Mouse (Mus musculus): ENCODE data around the gene Srek1. TPM values are rescaled to one million over a fixed set of nuclear protein-coding genes. Genes with fewer than 3 reads are reported as not detected.

Srek1 gene
- total RNA-seq, 2 experiments from 2014 or later: 52.9 to 56.0 TPM

DNA sequence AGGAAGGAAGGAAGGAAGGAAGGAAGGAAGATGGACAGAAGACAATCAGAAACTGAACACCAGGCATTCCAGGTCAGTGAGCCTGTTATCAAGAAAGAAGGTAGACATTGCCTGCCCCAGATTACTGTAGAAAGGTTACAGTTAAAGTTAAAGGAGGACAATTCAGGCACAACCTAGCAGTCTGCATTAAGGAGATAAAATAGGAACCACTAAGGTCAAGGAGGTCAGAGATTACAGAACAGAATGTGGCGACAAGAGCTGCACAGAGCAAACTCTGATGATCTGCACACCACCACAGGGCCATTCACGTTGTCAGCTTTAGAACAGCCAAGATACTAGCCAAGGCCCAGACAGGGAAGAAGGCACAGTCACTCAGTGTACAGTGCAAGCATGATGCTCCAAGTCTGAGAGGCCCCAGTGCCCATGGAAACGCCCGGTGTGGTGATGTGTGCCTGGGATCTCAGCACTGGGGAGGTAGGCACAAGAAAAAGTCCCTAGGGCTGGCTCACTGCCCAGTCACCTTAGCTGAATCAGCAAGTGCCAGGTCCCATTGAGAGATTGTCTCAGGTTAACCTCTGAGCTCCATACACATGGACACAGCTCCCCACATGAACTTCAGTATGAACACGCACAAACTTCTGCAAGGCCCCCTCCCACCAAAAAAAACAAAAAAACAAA is 38.9 kb downstream of the Srek1 start:
- no peak for DNase-seq (ENCODE audit: low spot score in 2 of 2)

DNA sequence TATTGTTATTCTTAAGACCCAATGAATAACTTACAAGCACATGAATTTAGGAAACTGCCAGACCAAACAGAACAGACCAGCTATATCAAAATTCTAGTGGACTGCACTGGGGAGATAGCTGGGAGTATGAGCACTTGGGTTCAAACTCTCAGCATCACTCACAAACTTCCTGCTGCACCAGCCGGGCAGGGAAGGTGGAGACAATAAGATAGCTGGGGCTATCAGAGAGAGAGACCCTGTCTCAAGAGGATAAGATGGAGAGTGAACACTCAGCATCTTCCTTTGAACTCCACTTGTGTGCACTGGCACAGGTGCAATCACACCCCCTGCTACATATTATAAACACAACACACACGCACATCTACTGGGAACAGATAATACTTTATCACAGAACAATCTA is 47.5 kb downstream of the Srek1 start:
- no peak for DNase-seq (ENCODE audit: low spot score in 2 of 2)

DNA sequence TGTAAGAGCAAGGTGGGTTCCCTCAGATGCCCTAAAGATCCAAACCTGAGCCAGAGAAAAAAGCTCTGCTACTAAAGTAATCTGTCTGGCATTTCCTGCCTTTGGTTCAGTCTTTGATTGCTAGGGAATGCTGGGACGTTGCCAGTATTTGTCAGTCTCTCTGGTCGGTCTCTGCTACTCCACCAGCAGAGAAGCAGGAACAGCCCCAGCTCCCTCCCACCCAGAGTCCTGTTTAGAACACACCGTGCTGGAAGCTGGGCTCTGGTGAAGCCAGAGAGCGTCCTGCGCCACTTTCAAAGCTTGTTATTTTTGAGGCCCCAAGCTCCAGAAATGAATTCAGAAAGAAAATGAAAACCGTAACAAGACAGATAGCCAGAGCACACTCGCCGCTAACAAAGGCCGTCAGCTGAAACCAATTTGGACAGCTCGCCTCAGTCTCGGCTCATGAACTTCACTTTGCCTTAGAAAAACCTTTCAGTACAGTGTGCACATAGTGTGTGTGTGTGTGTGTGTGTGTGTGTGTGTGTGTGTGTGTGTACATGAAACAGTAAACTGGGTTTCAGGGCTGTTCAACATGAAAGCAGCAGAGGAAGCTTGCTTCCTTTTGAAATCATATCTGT is 62.9 kb downstream of the Srek1 start:
- no peak for DNase-seq (ENCODE audit: low spot score in 2 of 2)

DNA sequence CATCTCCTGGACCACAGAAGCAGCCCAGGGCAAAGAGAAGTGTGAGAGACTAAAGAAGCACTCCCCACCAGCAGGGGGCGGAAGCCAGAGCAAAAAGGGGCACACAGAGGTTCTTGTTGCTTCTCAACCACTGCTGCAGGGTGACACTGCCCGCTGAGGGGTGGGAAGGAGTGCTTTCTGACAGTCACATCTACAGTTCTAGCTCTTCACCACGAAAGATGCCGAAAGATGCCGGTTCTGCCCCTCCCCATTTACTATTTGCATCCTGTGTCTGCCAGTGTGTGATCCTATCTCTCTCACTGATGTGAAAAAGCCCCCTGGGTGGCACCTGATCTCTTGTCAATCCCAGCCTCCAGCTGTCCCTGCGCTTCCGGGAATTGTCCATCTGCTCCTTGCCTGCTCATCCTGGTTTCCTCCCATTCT is 64.0 kb downstream of the Srek1 start:
- DNase-seq (ENCODE audit: low spot score in 2 of 2): peak in 1 of 2 experiments; percentile 40

DNA sequence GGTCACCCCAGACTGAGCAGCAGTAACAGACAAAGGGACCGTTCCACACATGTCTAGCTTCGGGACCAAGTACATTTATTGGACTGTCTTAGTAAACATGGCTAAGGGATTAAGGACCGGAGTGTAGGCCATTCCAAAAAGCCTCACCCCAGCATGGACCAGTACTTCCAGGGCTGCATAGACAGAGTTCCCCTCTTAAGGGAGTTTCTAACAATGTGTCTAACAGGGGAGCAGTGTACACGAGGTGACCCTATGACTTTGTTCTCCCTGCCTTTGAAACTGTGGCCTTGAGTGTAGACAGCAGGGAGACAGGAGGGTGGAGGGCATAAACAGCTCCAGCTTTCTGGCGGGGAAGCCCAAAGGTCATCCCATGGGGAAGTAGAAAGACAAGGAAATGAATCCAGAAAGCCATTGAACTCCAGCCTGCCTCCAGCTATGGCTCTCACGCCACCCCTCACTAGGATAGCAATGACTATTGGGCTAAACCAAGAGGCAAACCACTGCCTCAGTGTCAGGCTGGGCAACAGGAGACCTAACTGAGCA is 68.9 kb downstream of the Srek1 start:
- no peak for DNase-seq (ENCODE audit: low spot score in 2 of 2)

DNA sequence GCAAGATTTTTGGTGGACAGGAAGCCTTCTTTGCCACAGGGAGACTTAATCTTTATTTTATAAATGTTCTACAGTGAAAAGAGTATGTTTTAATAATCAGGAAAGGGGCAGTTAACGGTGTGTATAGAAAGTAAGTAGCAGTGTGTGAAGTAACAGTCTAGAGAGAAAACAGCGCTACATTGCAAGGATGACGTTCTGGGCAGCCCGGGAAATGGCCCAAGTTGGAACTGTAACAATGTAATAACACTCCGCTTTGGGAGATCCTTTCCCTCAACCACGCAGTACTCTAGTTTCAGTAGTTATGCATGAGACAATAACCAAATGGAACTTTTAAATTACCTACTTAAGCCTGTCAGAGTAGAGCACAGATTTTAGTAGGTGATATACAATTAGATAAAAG is 70.6 kb downstream of the Srek1 start:
- no peak for DNase-seq (ENCODE audit: low spot score in 2 of 2)

DNA sequence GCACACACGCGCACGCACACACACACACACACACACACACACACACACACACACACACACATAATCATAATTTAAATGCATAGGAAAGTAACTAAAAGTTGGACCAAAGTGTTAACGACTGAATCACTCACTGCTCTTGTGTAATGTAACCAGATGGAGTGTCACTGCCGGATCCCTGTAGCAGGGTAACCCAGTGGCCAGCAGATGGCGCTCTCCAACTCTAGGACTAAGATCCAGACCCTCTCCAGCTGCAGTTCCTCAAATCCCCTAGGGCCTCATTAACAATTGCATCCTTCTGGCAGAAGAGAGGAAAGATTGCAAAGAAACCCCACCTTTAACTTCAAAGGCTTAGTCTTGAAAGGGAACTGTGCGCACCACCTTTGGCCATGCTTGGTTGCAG is 71.0 kb downstream of the Srek1 start:
- peak; percentile 68 to 78 for DNase-seq (ENCODE audit: low spot score in 2 of 2)

DNA sequence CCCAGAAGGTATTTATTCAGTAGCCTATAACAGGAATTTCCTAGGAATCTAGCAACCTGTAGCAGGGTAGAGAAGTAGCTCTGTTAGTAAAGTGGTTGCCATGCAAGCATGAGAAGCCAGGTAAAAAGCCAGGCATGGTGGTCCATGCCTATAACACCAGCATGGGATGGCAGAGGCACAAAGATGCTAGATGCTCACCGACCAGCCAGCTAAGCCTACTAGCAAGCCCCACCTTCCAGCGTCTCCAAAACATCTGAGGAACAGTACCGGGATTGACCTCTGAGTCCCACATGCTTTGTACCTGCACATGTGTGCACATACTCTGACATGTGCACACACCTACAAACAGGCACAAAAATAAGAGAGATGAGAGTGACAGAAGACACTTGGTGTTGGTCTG is 72.1 kb downstream of the Srek1 start:
- DNase-seq (ENCODE audit: low spot score in 2 of 2): no peak

DNA sequence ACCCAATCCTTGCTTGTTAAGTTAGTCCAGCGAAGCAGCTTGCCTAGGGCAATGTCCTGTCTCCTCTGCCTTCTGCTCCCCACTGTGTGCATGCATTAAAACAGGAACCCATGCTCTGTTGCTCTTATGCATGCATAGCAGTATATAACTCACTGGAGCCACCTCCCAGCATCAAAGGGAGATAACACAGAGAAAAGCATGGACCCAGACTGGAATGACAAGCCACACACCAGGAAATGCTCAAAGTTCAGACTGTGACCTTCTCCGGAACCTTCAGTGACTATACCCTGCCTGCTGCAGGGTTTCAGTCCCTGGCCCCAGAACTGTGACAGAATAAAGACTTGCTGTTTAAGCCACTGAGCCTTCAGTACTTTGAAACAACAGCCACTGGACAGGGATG is 73.7 kb downstream of the Srek1 start:
- no peak for DNase-seq (ENCODE audit: low spot score in 2 of 2)

DNA sequence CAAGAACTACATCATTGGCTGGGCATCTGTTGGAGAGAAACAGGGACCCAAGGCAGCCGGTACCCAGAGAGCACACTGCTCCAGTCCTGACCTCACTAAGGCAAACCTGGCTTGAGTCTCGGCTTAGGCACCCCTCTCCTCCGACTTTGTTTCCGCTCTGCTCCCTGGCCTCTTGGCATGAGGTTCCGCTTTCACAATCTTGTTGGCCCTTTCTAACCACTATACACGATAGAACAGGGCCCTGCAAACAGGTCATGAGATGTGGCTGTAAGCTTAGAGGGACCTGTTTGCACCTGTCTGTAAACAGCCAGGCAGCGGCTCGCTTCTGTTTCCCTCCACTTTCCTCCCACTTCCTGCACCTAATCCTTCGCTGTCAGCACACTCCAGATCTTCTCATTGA is 76.4 kb downstream of the Srek1 start:
- no peak for DNase-seq (ENCODE audit: low spot score in 2 of 2)

DNA sequence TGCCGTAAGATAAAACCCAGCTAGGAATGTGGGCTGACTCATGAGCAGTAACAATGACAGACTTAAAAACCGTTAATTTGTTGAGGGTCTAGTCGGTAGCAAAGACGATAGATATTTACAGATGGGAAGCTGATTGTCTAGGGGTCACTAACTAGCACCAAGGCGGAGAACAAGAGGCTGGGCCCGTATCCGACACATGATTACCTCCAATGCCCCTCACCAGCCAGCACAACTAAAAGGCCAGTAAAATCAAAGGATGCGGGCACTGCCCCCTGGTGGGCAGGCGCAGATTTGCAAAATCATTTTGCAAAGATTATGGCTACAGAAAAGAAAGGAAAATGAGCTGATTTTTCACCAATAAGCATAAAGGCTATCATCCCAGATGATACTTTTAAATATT is 78.2 kb downstream of the Srek1 start:
- DNase-seq (ENCODE audit: low spot score in 2 of 2): peak; percentile 46 to 50

DNA sequence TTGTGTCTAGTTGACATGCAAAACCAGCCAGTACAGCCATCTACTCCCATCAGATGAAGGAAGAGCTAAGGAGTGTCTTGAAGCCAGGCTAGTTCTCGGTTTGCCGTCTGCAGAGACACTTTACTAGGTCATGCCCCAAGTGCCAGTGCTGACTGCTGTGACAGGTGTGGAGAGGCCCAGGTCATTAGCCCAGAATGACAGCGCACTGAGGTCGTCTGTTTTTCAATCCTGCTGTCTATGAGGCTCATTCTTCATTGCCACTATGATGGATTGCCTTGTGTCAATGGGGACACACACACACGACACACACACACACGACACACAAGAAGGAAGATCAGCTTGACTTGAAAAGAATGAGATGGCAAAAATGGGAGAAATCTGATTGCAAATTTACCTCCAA is 79.0 kb downstream of the Srek1 start:
- no peak for DNase-seq (ENCODE audit: low spot score in 2 of 2)

Other genes with a start within 250 kb of the Srek1 start
- gene Erbin, start 145.9 kb upstream of the Srek1 start, total RNA-seq (2021): 10 to 100 TPM; 77.4 to 92.4 TPM